Mouse (Mus musculus) retina, adult 2 months (tissue): ENCODE measurements around the gene Bend7.

ENCODE experiments used
- DNase-seq: peaks from one replicate; pipeline ENCODE4 v3.0.0-alpha.2; 2012; ENCODE audit warnings: low read depth, low spot score

Gene Bend7

GRCm38 (mm10) chr2:4717769-4718661 lies at the start of gene Bend7:
Gene Bend7 (plus strand): TSS chr2:4717831.
- DNase-seq = no peak

GRCm38 (mm10) chr2:4668626-4669025 lies 49.0 kb upstream of the Bend7 start:
- DNase-seq = no peak

- DNase-seq = no peak
These were observed 47.9 kb upstream of the Bend7 start for GRCm38 (mm10) chr2:4669701-4670100.

- no peak for DNase-seq
These were observed 46.0 kb upstream of the Bend7 start for GRCm38 (mm10) chr2:4671636-4672035.

GRCm38 (mm10) chr2:4679886-4680285 lies 37.7 kb upstream of the Bend7 start:
- DNase-seq = no peak

GRCm38 (mm10) chr2:4711262-4711661 lies 6.4 kb upstream of the Bend7 start:
- DNase-seq = no peak

- no peak for DNase-seq
These were observed 406 bp upstream of the Bend7 start for GRCm38 (mm10) chr2:4717081-4717768.

- no peak for DNase-seq
These were observed 5.5 kb downstream of the Bend7 start for GRCm38 (mm10) chr2:4723088-4723487.

GRCm38 (mm10) chr2:4730161-4730560 lies 12.5 kb downstream of the Bend7 start:
- no peak for DNase-seq

- no peak for DNase-seq
These were observed 16.3 kb downstream of the Bend7 start for GRCm38 (mm10) chr2:4733971-4734370.

- no peak for DNase-seq
These were observed 18.6 kb downstream of the Bend7 start for GRCm38 (mm10) chr2:4736095-4736797.

- no peak for DNase-seq
These were observed 19.1 kb downstream of the Bend7 start for GRCm38 (mm10) chr2:4736798-4737155.

- DNase-seq = no peak
These were observed 34.3 kb downstream of the Bend7 start for GRCm38 (mm10) chr2:4751918-4752317.

GRCm38 (mm10) chr2:4755716-4756115 lies 38.1 kb downstream of the Bend7 start:
- DNase-seq = no peak

GRCm38 (mm10) chr2:4757218-4757617 lies 39.6 kb downstream of the Bend7 start:
- no peak for DNase-seq

- DNase-seq = no peak
These were observed 43.1 kb downstream of the Bend7 start for GRCm38 (mm10) chr2:4760741-4761140.

GRCm38 (mm10) chr2:4761906-4762305 lies 44.3 kb downstream of the Bend7 start:
- DNase-seq = no peak

- DNase-seq = no peak
These were observed 46.4 kb downstream of the Bend7 start for GRCm38 (mm10) chr2:4764071-4764470.

- no peak for DNase-seq
These were observed 52.7 kb downstream of the Bend7 start for GRCm38 (mm10) chr2:4770376-4770775.

GRCm38 (mm10) chr2:4773911-4774310 lies 56.3 kb downstream of the Bend7 start:
- no peak for DNase-seq

GRCm38 (mm10) chr2:4777291-4777690 lies 59.7 kb downstream of the Bend7 start:
- DNase-seq = no peak

- no peak for DNase-seq
These were observed 64.0 kb downstream of the Bend7 start for GRCm38 (mm10) chr2:4781641-4782040.
